Mouse (Mus musculus) spleen, adult 2 months (tissue): ENCODE data around the gene Psmd9. TPM values are rescaled to one million over a fixed set of nuclear protein-coding genes. Genes with fewer than 3 reads are reported as not detected.

Experiments
- DNase-seq, 2 experiments: peaks; one replicate each; pipeline versions ENCODE4 v3.0.0 to v3.0.0-alpha.2; 2012 to 2021; ENCODE audit warnings: low spot score in 2 of 2, low read depth in 1 of 2
- H3K27ac ChIP-seq: fragments of 200-500 bp; 2 replicates; pipeline ENCODE4 v1.5.1; 2012; ENCODE audit warnings: low read length, inconsistent platforms; ENCODE audit not compliant: insufficient read depth
- H3K27me3 ChIP-seq: fragments of 200-500 bp; 2 replicates; pipeline ENCODE4 v1.6.1; 2012; ENCODE audit warnings: mild to moderate bottlenecking, moderate library complexity, low read length, inconsistent platforms; ENCODE audit not compliant: control insufficient read depth, insufficient read depth
- H3K36me3 ChIP-seq: fragments of 200-500 bp; 2 replicates; pipeline ENCODE4 v1.6.1; 2012; ENCODE audit warnings: mild to moderate bottlenecking, low read length, inconsistent platforms; ENCODE audit not compliant: control insufficient read depth, insufficient read depth
- H3K4me1 ChIP-seq: fragments of 200-500 bp; 2 replicates; pipeline ENCODE4 v1.6.1; 2011; ENCODE audit warnings: inconsistent platforms; ENCODE audit not compliant: control insufficient read depth, insufficient read depth, insufficient read length
- H3K4me3 ChIP-seq: fragments of 200-500 bp; 2 replicates; pipeline ENCODE4 v1.5.1; 2011; ENCODE audit warnings: mild to moderate bottlenecking, inconsistent platforms; ENCODE audit not compliant: insufficient read depth, insufficient read length; ENCODE audit errors: extremely low read depth
- CTCF ChIP-seq: fragments of 200-500 bp; IDR thresholded peaks from 2 replicates; pipeline ENCODE4 v1.5.1; 2011; ENCODE audit warnings: mild to moderate bottlenecking, inconsistent platforms; ENCODE audit not compliant: insufficient read depth, insufficient read length, insufficient replicate concordance; ENCODE audit errors: extremely low read depth
- POLR2A ChIP-seq: fragments of 200-500 bp; IDR thresholded peaks from 2 replicates; pipeline ENCODE4 v1.6.1; 2011; ENCODE audit warnings: low read depth, low read length, inconsistent platforms
- WGBS: fragments of 180-500 bp; shearing (Covaris S2); methylation state at CpG from one replicate; pipeline ENCODE4 v1.1.7; 2018; 5-methylcytosine and 5-hydroxymethylcytosine counted together
- polyA plus RNA-seq: library from polyadenylated mRNA; depleted of rRNA; stranded (reverse); fragments of >200 nt; gene quantifications from 2 replicates; pipeline ENCODE4 v1.2.3, GENCODE M21; 2012

Psmd9 gene
- polyA plus RNA-seq, 1 experiment: 13.3 TPM

DNA sequence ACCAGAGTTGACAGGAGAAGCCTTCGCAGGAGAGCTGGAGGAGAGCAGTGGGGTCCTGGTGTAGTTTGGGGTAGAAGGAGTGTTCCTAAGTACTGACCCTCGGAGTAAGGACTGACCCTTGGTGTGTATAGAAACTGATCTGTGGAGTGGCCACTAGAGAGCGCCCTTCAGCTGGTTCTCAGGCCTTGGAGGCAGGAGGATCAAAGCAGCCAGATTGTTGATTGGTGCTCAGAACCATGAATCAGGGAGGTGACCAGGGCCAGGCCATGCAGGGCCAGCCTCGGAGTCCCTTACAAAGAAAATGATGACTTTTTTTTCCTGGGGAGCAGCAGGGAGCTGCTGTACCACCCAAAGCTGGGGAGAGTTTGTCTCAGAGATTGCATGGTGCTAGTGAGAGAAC, 76.3 kb downstream of the Psmd9 start:
- 49% methylated on average over 4 of the region's 4 CpGs for WGBS
- peak in 1 of 2 experiments; percentile 44 for DNase-seq
- Histone ChIP-seq H3K4me3 (no peak overlapping the region), H3K4me1 (no peaks in the 10 kb centered on the region), H3K27me3 (no peaks in the 10 kb centered on the region), H3K27ac (no peak overlapping the region), H3K36me3 (peaks cover 15% of the 10 kb centered on the region)
- TF ChIP-seq POLR2A (no peak), CTCF (peak; percentile 54; the same call in 1 of the 2 replicates)

GRCm38 (mm10) chr5:123251390-123251789, 82.2 kb downstream of the Psmd9 start:
- H3K4me3 ChIP-seq: no peak overlapping the region
- WGBS: 71% methylated on average over 8 of the region's 8 CpGs

GRCm38 (mm10) chr5:123251834-123252233, 82.6 kb downstream of the Psmd9 start, which contains the start of gene Wdr66:
Gene Wdr66 (plus strand): TSS chr5:123252102.
- 10% methylated on average over 18 of the region's 18 CpGs for WGBS
- DNase-seq: peak in 1 of 2 experiments; percentile 35
- H3K27ac ChIP-seq: no peak within 1 kb of the TSS
- H3K4me1 ChIP-seq: no peaks in the 10 kb centered on the region
- peaks cover 2% of the 10 kb centered on the region; the same call in 1 of the 2 replicates for H3K36me3 ChIP-seq
- TF ChIP-seq POLR2A (no peak), CTCF (peak; percentile 63; the same call in 1 of the 2 replicates)
- H3K27me3 ChIP-seq: 0 out of 2 replicates have a peak, but pooled peaks cover 2% of the 10 kb centered on the region
- H3K4me3 ChIP-seq: no peak within 1 kb of the TSS

More at GRCm38 (mm10) chr5:123251390-123251789, 82.2 kb downstream of the Psmd9 start:
- 0 out of 2 replicates have a peak, but pooled peaks cover 2% of the 10 kb centered on the region for H3K27me3 ChIP-seq
- peaks cover 2% of the 10 kb centered on the region; the same call in 1 of the 2 replicates for H3K36me3 ChIP-seq
- H3K27ac ChIP-seq: no peak overlapping the region
- H3K4me1 ChIP-seq: no peaks in the 10 kb centered on the region
- TF ChIP-seq CTCF: no peak
- TF ChIP-seq POLR2A: no peak
- DNase-seq: no peak

DNA sequence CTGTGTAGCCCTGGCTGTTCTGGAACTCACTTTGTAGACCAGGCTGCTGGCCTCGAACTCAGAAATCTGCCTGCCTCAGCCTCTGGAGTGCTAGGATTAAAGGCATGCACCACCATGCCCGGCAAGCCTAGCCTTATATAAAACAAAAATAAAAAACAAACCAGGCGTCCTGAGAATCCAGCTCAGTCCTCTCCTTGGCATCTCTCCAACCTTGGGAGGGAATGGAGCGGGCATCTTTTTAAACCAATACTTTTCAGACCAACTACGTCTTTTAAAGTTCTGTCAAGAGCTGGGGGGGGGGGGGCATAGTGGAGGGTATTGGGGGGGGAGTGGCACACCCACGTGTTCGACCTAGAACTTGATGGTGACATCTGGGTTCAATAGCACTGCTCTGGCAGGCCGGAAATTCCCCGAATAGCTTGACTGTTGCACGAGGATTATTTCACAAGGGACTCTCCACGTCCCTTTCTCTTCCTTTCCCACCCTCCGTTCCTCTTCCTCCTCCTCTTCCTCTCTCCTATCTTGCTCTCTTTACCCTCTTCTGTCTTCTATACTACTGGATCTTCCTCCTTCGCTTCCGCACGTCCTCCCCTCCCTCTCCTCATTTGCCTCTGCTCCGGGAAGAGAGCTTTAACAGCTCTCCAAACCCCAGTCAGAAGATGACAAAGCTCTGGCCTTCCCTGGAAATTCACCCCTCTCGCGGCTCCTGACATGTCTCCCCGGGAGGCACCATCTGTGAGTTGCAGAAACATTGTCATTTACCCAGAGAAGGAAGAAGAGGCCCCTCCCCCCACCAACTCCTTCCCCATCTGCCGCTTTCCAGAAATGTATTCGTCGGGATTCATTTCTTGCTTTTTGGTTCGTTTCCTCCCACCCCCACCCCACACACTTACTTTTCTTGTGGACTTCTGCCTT, 87.9 kb downstream of the Psmd9 start:
- DNase-seq: no peak
- TF ChIP-seq POLR2A: no peak
- no peak for TF ChIP-seq CTCF
- H3K4me3 ChIP-seq: peak overlapping the region; percentile 1; the same call in 1 of the 2 replicates

DNA sequence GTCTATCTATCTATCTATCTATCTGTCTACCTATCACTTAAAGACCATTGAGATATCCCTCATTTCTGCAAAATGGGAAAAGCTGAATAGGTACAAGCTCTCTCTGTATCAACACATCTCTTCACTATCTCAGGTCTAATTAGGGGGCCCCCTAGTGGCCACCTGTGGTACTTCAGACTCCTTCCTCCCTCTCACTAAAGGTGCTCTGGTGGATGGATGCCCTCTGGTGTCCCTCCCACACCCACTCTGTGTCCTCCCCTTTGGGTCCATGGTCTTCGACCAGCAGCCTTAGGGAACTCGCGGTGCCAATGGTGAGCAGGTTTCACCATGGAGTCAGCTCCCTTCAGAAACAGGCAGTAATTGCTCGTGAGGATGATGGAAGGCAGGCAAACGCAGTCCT, 89.8 kb downstream of the Psmd9 start:
- Histone ChIP-seq H3K4me3 (no peak overlapping the region), H3K4me1 (peaks cover 7% of the 10 kb centered on the region; the same call in 1 of the 2 replicates), H3K27ac (no peak overlapping the region), H3K36me3 (no peaks in the 10 kb centered on the region), H3K27me3 (no peaks in the 10 kb centered on the region)
- TF ChIP-seq POLR2A (no peak), CTCF (peak; percentile 55; the same call in 1 of the 2 replicates)
- WGBS: 54% methylated on average over 5 of the region's 5 CpGs
- DNase-seq: peak; percentile 40 to 68

More for the DNA sequence above, 87.9 kb downstream of the Psmd9 start:
- Histone ChIP-seq H3K36me3 (no peaks in the 10 kb centered on the region), H3K27me3 (0 out of 2 replicates have a peak, but pooled peaks cover under 1% of the 10 kb centered on the region), H3K4me1 (peaks cover 7% of the 10 kb centered on the region; the same call in 1 of the 2 replicates), H3K27ac (peak overlapping the region; percentile 47; the same call in 1 of the 2 replicates)
- 40% methylated on average over 23 of the region's 23 CpGs for WGBS

DNA sequence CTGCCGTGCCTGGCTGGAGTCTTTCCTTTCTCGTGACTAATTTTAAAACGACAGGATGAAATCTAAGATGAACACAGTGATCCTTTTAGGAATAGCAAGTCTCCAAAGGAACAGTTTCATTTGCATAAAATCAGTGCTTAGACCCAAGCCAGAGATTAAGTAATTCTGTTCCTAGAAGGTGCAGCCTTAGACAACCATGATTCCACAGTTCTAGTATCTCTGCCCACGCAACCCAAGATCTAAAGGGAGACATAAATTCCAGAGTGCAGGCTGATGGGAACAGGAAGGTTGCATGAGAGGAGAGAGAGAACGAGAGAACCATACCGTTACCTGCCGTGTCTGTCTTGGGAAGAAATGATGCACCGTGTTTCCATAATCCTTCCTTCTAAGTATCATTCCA, 91.5 kb downstream of the Psmd9 start:
- WGBS: 84% methylated on average over 8 of the region's 8 CpGs
- no peaks in the 10 kb centered on the region for H3K27me3 ChIP-seq
- DNase-seq: no peak
- no peak for TF ChIP-seq CTCF
- no peak for TF ChIP-seq POLR2A
- no peak overlapping the region for H3K4me3 ChIP-seq
- H3K27ac ChIP-seq: no peak overlapping the region
- H3K36me3 ChIP-seq: no peaks in the 10 kb centered on the region
- H3K4me1 ChIP-seq: peaks cover 7% of the 10 kb centered on the region; the same call in 1 of the 2 replicates
